Mouse (Mus musculus) ES-E14 (cell line): Measurements from ENCODE around the gene Dok5.

ENCODE experiments used
- CHD2 ChIP-seq: IDR thresholded peaks from 2 replicates; pipeline ENCODE4 v1.6.1; 2014; ENCODE audit warnings: mild to moderate bottlenecking, low read depth, low read length, inconsistent platforms
- ZC3H11A ChIP-seq: IDR thresholded peaks from 2 replicates; pipeline ENCODE4 v1.6.1; 2012; ENCODE audit warnings: low read depth, mild to moderate bottlenecking, inconsistent platforms, low read length, borderline replicate concordance
- ZNF384 ChIP-seq: IDR thresholded peaks from 2 replicates; pipeline ENCODE4 v1.6.1; 2012; ENCODE audit warnings: low read depth, low read length, inconsistent platforms

DNA sequence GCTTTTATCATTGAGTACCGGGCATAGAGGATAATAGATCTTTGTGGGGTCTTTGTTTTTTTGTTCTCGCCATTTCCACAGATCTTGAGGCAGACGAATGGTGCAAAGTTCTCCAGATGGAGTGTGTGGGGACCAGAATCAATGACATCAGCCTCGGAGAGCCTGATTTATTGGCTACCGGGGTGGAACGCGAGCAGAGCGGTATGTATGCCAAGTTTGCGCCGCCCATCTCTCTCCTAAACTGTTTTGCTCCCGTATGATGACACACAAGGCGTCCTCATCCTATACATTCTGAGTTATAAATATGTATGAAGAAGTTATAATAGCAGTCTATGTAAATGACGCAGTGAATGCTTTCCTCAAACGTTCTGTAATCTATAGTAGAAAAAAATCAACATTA is 98.4 kb downstream of the Dok5 start:
- TF ChIP-seq ZNF384: no peak
- no peak for TF ChIP-seq CHD2
- no peak for TF ChIP-seq ZC3H11A
